Mouse (Mus musculus) kidney, adult 2 months (tissue): ENCODE data around the gene Ints4. TPM values are rescaled to one million over a fixed set of nuclear protein-coding genes. Genes with fewer than 3 reads are reported as not detected.
"Not testable (repeated sequence)": the region's sequence is repeated elsewhere in the genome, so short reads cannot be mapped to it uniquely, and the experiment has no call there.

ENCODE experiments used
- DNase-seq: peaks from one replicate; pipeline ENCODE4 v3.0.0; 2021
- H3K27ac ChIP-seq: fragments of 200-500 bp; 2 replicates; pipeline ENCODE4 v1.5.1; 2012; ENCODE audit warnings: low read depth, low read length, control low read depth, inconsistent platforms; ENCODE audit not compliant: insufficient read depth
- H3K27me3 ChIP-seq: fragments of 200-500 bp; replicated peaks from 2 replicates; pipeline ENCODE4 v1.6.1; 2012; ENCODE audit warnings: mild to moderate bottlenecking, moderate library complexity, low read length, inconsistent platforms; ENCODE audit not compliant: control insufficient read depth, insufficient read depth
- H3K36me3 ChIP-seq: fragments of 200-500 bp; 2 replicates; pipeline ENCODE4 v1.6.1; 2012; ENCODE audit warnings: mild to moderate bottlenecking, moderate library complexity, low read length, inconsistent platforms; ENCODE audit not compliant: control insufficient read depth, insufficient read depth
- H3K4me1 ChIP-seq: fragments of 200-500 bp; 2 replicates; pipeline ENCODE4 v1.6.1; 2011; ENCODE audit warnings: low read length; ENCODE audit not compliant: control insufficient read depth, insufficient read depth
- H3K4me3 ChIP-seq: fragments of 200-500 bp; 2 replicates; pipeline ENCODE4 v1.5.1; 2011; ENCODE audit warnings: mild to moderate bottlenecking, low read depth, low read length, control low read depth; ENCODE audit not compliant: insufficient read depth
- CTCF ChIP-seq: fragments of 200-500 bp; conservative IDR thresholded peaks from 2 replicates; pipeline ENCODE4 v1.5.1; 2011; ENCODE audit warnings: low read depth, mild to moderate bottlenecking, control low read depth, low read length, moderate library complexity, mixed read lengths; ENCODE audit not compliant: insufficient read depth, insufficient read length
- POLR2A ChIP-seq: fragments of 200-500 bp; IDR thresholded peaks from one replicate; pipeline ENCODE4 v1.6.1; 2011; ENCODE audit warnings: low read depth, low read length, control low read depth
- WGBS: fragments of 180-500 bp; shearing (Covaris S2); methylation state at CpG from one replicate; pipeline ENCODE4 v1.1.7; 2018; 5-methylcytosine and 5-hydroxymethylcytosine counted together
- polyA plus RNA-seq: library from polyadenylated mRNA; depleted of rRNA; stranded (reverse); fragments of >200 nt; gene quantifications from 2 replicates; pipeline ENCODE4 v1.2.3, GENCODE M21; 2012; rRNA removed

The Ints4 gene
- 71.8 and 76.4 TPM in 2 replicates for polyA plus RNA-seq

GRCm38 (mm10) chr7:97480821-97481339 is at the start of gene Ints4:
Ints4 (plus strand) TSS chr7:97480956.
- H3K27me3 ChIP-seq = no peaks in the 10 kb centered on the region
- H3K36me3 ChIP-seq = no peaks in the 10 kb centered on the region; the same call in 1 of the 2 replicates
- peaks cover 2% of the 10 kb centered on the region; the same call in 1 of the 2 replicates for H3K4me1 ChIP-seq
- peak; percentile 98 for DNase-seq
- WGBS = 0% methylated on average over 24 of the region's 24 CpGs
- TF ChIP-seq CTCF = no peak
- no peak for TF ChIP-seq POLR2A
- H3K27ac ChIP-seq = peak within 1 kb of the TSS; percentile 40; the same call in 1 of the 2 replicates
- H3K4me3 ChIP-seq = peak within 1 kb of the TSS; percentile 88

- not testable (repeated sequence) for H3K4me3 ChIP-seq, H3K27me3 ChIP-seq, H3K4me1 ChIP-seq, H3K36me3 ChIP-seq, DNase-seq, H3K27ac ChIP-seq
- WGBS = 72% methylated on average over 3 of the region's 3 CpGs
These were observed 47.2 kb upstream of the Ints4 start for GRCm38 (mm10) chr7:97433517-97433916.

- Histone ChIP-seq H3K27me3 (no peaks in the 10 kb centered on the region; the same call in 1 of the 2 replicates), H3K4me1 (peaks cover 4% of the 10 kb centered on the region; the same call in 1 of the 2 replicates), H3K27ac (no peak overlapping the region), H3K4me3 (no peak overlapping the region), H3K36me3 (no peaks in the 10 kb centered on the region)
- DNase-seq = no peak
- 80% methylated on average over 10 of the region's 10 CpGs for WGBS
- TF ChIP-seq POLR2A = no peak
- TF ChIP-seq CTCF = no peak
These were observed 46.2 kb upstream of the Ints4 start for GRCm38 (mm10) chr7:97434517-97434916.

DNA sequence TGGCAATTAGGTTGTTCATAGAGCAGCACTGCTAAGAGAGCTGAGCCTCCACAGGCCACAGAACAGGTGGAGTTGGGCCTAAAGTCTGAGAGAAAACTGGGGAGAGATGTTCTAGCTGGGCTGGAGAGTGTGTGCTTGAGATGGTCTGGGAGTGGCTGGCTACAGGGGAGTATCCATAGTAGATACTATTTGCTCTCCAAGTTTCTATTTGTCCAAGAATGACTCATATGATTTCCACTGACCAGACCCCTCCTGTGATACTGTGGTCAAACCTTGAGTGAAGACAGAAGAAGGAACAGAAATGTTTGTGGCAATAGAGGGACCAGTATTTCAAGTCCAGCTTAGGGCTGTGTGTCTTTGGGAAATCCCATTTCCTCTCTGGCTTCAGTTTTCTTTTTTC is 41.8 kb upstream of the Ints4 start:
- H3K4me1 ChIP-seq = no peaks in the 10 kb centered on the region
- TF ChIP-seq CTCF = no peak
- no peak for TF ChIP-seq POLR2A
- no peak overlapping the region for H3K4me3 ChIP-seq
- H3K27me3 ChIP-seq = no peaks in the 10 kb centered on the region; the same call in 1 of the 2 replicates
- no peak for DNase-seq
- H3K36me3 ChIP-seq = no peaks in the 10 kb centered on the region
- H3K27ac ChIP-seq = no peak overlapping the region

DNA sequence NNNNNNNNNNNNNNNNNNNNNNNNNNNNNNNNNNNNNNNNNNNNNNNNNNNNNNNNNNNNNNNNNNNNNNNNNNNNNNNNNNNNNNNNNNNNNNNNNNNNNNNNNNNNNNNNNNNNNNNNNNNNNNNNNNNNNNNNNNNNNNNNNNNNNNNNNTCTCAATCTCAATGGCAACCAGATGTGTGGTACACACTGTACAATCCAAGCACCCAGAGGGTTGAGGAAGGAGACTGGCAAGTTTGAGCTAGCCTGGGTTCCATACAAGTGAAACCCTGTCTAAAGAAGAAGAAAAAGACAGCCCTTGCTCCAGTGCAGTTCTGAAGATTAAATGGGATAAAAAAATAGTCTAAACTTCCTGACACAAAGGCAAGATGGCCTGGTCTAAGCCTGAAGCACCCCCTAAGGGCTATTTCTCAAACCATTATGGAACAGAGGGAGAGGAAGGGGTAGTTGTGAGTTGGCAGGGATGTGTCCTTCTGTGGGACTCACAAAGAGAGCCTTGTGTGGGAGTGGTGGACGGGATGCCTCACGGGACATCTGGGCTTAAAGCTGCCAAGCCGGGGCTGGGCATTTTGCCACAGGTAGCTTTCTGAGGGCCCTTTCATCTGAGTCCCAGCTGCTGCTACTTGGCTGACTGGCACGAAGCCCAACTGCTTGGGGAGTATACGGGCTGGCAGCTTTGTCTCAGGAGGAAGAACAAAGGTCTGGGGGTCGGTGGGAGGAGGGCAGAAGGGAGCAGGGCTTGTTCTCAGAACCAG is 34.4 kb upstream of the Ints4 start:
- WGBS = 3% methylated on average over 6 of the region's 6 CpGs
- TF ChIP-seq CTCF (no peak), POLR2A (no peak)
- no peaks in the 10 kb centered on the region for H3K27me3 ChIP-seq
- no peaks in the 10 kb centered on the region; the same call in 1 of the 2 replicates for H3K4me1 ChIP-seq
- peak; percentile 92 for DNase-seq
- H3K36me3 ChIP-seq = no peaks in the 10 kb centered on the region
- no peak overlapping the region for H3K4me3 ChIP-seq
- H3K27ac ChIP-seq = no peak overlapping the region

DNA sequence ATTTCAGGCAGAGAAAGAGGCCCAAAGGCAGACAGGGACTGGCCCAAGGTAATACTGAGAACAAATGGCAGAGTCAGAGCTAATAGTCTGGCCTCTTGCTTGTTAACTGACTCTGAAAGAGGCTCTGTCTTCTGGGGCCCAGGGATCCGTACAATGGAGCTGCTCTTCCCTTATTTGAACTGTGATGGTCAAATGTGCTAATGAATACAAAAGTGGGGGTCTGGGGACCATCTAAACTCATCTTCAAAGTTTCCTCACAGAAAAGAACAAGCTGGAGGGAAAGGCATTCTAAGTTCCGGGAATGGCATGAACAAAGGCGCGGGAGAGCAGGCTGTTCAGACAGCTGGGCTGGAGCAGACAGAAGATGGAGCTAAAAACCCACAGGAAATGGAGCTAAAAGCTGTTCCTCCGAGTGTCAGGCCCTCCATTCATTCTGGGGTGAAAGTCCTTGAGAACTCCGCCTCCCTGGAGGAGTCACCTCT is 33.7 kb upstream of the Ints4 start:
- no peaks in the 10 kb centered on the region for H3K36me3 ChIP-seq
- 44% methylated on average over 6 of the region's 6 CpGs for WGBS
- no peak overlapping the region for H3K27ac ChIP-seq
- DNase-seq = peak; percentile 60
- no peaks in the 10 kb centered on the region for H3K27me3 ChIP-seq
- TF ChIP-seq POLR2A = no peak
- TF ChIP-seq CTCF = no peak; the same call in 1 of the 2 replicates
- H3K4me1 ChIP-seq = no peaks in the 10 kb centered on the region; the same call in 1 of the 2 replicates
- H3K4me3 ChIP-seq = no peak overlapping the region

DNA sequence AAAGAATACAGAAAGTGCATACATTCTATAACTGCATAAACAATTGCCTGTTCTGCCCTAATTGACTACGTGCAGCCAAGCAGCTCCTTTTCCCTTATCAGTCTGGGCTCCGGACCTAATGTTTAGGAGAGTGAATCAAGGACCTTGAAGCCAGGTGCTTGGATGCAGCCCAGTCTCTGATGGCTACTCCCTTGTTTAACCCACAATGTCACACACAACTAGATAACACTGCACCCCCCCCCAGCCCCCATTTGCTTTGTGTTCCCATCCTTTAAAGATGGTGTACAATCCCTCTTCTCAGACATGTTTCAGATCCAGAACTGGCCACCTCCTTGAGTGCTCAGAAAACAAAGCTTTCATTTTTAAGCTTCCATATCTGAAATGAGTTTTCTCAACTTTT is 29.7 kb upstream of the Ints4 start, which contains the start of gene Kctd14:
TSS of gene Kctd14 (plus strand) at position 301 of the 400 bp plus-strand sequence.
- DNase-seq, H3K4me1 ChIP-seq: not testable (repeated sequence)
- 80% methylated on average over 2 of the region's 2 CpGs for WGBS

More for the DNA sequence above, 29.7 kb upstream of the Ints4 start, which contains the start of gene Kctd14:
- H3K4me3 ChIP-seq, H3K27ac ChIP-seq, H3K27me3 ChIP-seq, H3K36me3 ChIP-seq: not testable (repeated sequence)
